In genomic region chr16:78574241-78574640, GRCm38 (mm10) we compare ENCODE assay signal across 9 mouse cellular contexts. TPM values are rescaled to one million over a fixed set of nuclear protein-coding genes. Genes with fewer than 3 reads are reported as not detected.
DNase-seq lines count a peak whose midpoint lies in the region; ATAC-seq and TF ChIP-seq lines count a peak whose summit lies in the region.
"Had no signal": no experiment of that assay in that cellular context is flagged by ENCODE, and none has a peak within 500 bp of the region (broad histone marks: within the 10 kb centered on the region; RNA-seq: fewer than 3 reads in every experiment).

No protein-coding gene starts in this region.

- no peak for TF ChIP-seq POLR2A in myocyte (IDR thresholded peaks at IDR 0.05; ENCODE audit: insufficient read length, low read depth)

- no peak overlapping the region for H3K4me3 ChIP-seq in kidney, embryonic 14.5 days (ENCODE audit: low read length)
- H3K4me3 ChIP-seq in embryonic facial prominence, embryonic 13.5 days = peak overlapping the region; percentile 76
- no peak overlapping the region for H3K4me3 ChIP-seq in hindbrain, embryonic 16.5 days (ENCODE audit: low read length)
- no peak overlapping the region for H3K4me3 ChIP-seq in myocyte

- H3K4me2 ChIP-seq in kidney, embryonic 14.5 days (replicated peaks; ENCODE audit: low read depth, low read length) = peak overlapping the region; percentile 67; the same call in 1 of the 2 replicates
- peak overlapping the region; percentile 65 for H3K4me2 ChIP-seq in embryonic facial prominence, embryonic 13.5 days
- H3K4me2 ChIP-seq in hindbrain, embryonic 16.5 days (ENCODE audit: low read length) = peak overlapping the region; percentile 43
- peak overlapping the region; percentile 91 for H3K4me2 ChIP-seq in myocyte (ENCODE audit: low read depth)

- H3ac ChIP-seq in myocyte (ENCODE audit: control insufficient read depth, insufficient read length) = no peak overlapping the region

- H3K9ac ChIP-seq in kidney, embryonic 14.5 days (ENCODE audit: low read depth, low read length) = no peak overlapping the region
- H3K9ac ChIP-seq in embryonic facial prominence, embryonic 13.5 days = peak overlapping the region; percentile 58
- peak overlapping the region; percentile 11; the same call in 1 of the 2 replicates for H3K9ac ChIP-seq in hindbrain, embryonic 16.5 days (ENCODE audit: low read depth, low read length)

- H3K36me3 ChIP-seq in kidney, embryonic 14.5 days (ENCODE audit: control insufficient read depth, insufficient read depth, low read length) = peaks cover 5% of the 10 kb centered on the region; the same call in 1 of the 2 replicates
- H3K36me3 ChIP-seq in embryonic facial prominence, embryonic 13.5 days = peaks cover 12% of the 10 kb centered on the region
- H3K36me3 ChIP-seq in hindbrain, embryonic 16.5 days (ENCODE audit: control insufficient read depth, insufficient read depth, low read length) = no peaks in the 10 kb centered on the region
- peaks cover 6% of the 10 kb centered on the region for H3K36me3 ChIP-seq in myocyte (ENCODE audit: control insufficient read depth, insufficient read depth)

- WGBS in kidney, embryonic 14.5 days = 58% methylated on average over 6 of the region's 6 CpGs
- WGBS in embryonic facial prominence, embryonic 13.5 days = 45% methylated on average over 6 of the region's 6 CpGs
- 47% methylated on average over 6 of the region's 6 CpGs for WGBS in hindbrain, embryonic 16.5 days

- no peaks in the 10 kb centered on the region for H3K9me3 ChIP-seq in kidney, embryonic 14.5 days (ENCODE audit: control insufficient read depth, low read length)
- no peaks in the 10 kb centered on the region for H3K9me3 ChIP-seq in embryonic facial prominence, embryonic 13.5 days
- no peaks in the 10 kb centered on the region for H3K9me3 ChIP-seq in hindbrain, embryonic 16.5 days (ENCODE audit: control insufficient read depth, low read length)

- no peak overlapping the region for H3K27ac ChIP-seq in kidney, embryonic 14.5 days (ENCODE audit: low read depth, low read length)
- H3K27ac ChIP-seq in embryonic facial prominence, embryonic 13.5 days = no peak overlapping the region
- H3K27ac ChIP-seq in hindbrain, embryonic 16.5 days (ENCODE audit: low read depth, low read length) = no peak overlapping the region

- DNase-seq in kidney, postnatal 4 days = no peak
- DNase-seq in gastrocnemius, postnatal 4 days (ENCODE audit: low spot score in 2 of 2) = no peak
- DNase-seq in urinary bladder, postnatal 10 days (ENCODE audit: low spot score) = no peak
- DNase-seq: thymus, postnatal 14 days had no signal

- H3K27me3 ChIP-seq in kidney, embryonic 14.5 days (ENCODE audit: control insufficient read depth, insufficient read depth, low read length) = no peaks in the 10 kb centered on the region
- no peaks in the 10 kb centered on the region for H3K27me3 ChIP-seq in embryonic facial prominence, embryonic 13.5 days
- H3K27me3 ChIP-seq in hindbrain, embryonic 16.5 days (replicated peaks; ENCODE audit: control insufficient read depth, insufficient read depth, low read length) = no peaks in the 10 kb centered on the region
- H3K27me3 ChIP-seq in myocyte (ENCODE audit: control insufficient read depth, insufficient read depth, insufficient read length) = no peaks in the 10 kb centered on the region

- H3K4me1 ChIP-seq in kidney, embryonic 14.5 days (ENCODE audit: control insufficient read depth, insufficient read depth, low read length) = peaks cover 4% of the 10 kb centered on the region
- H3K4me1 ChIP-seq in embryonic facial prominence, embryonic 13.5 days = peaks cover 22% of the 10 kb centered on the region
- peaks cover 10% of the 10 kb centered on the region for H3K4me1 ChIP-seq in hindbrain, embryonic 16.5 days (ENCODE audit: control insufficient read depth, insufficient read depth, low read depth, low read length)

- peaks cover 24% of the 10 kb centered on the region for H3K79me2 ChIP-seq in myocyte (ENCODE audit: control insufficient read depth, insufficient read depth)

- ATAC-seq in kidney, embryonic 14.5 days (ENCODE audit: low FRiP score, low TSS enrichment) = no peak
- ATAC-seq in embryonic facial prominence, embryonic 13.5 days (ENCODE audit: insufficient number of reproducible peaks, insufficient read depth, low FRiP score, low TSS enrichment, low read depth) = no peak
- ATAC-seq in hindbrain, embryonic 16.5 days = no peak
- ATAC-seq in cerebellum, adult (ENCODE audit: insufficient number of reproducible peaks, low FRiP score, low TSS enrichment) = no peak

TF ChIP-seq in myocyte, 11 proteins besides CTCF, POLR2A, EP300 and RAD21:
- TF ChIP-seq TCF12 (IDR thresholded peaks at IDR 0.05; ENCODE audit: insufficient read depth, poor library complexity, severe bottlenecking) = no peak
- TF ChIP-seq POLR2AphosphoS2 (IDR thresholded peaks at IDR 0.05; ENCODE audit: insufficient read length, low read depth) = no peak
- TF ChIP-seq TCF3 (IDR thresholded peaks at IDR 0.05; ENCODE audit: insufficient read length, low read depth) = no peak
- TF ChIP-seq SRF (IDR thresholded peaks at IDR 0.05; ENCODE audit: control insufficient read depth, insufficient read length, low read depth) = no peak
- TF ChIP-seq MYOD1 (IDR thresholded peaks at IDR 0.05; ENCODE audit: control insufficient read depth in 1 of 3, insufficient read length in 2 of 3, low read depth in 2 of 3) = no peak
- no peak for TF ChIP-seq CEBPB (IDR thresholded peaks at IDR 0.05; ENCODE audit: insufficient read depth, poor library complexity, severe bottlenecking)
- TF ChIP-seq REST (IDR thresholded peaks at IDR 0.05; ENCODE audit: insufficient read depth, insufficient read length) = no peak
- no peak for TF ChIP-seq E2F4 (IDR thresholded peaks at IDR 0.05; ENCODE audit: insufficient read depth)
- TF ChIP-seq MYOG (IDR thresholded peaks at IDR 0.05; ENCODE audit: control insufficient read depth in 1 of 3, insufficient read depth in 1 of 3, insufficient read length in 2 of 3, low read depth in 2 of 3) = no peak
- no peak for TF ChIP-seq USF1 (IDR thresholded peaks at IDR 0.05; ENCODE audit: low read depth)
- TF ChIP-seq MAX (IDR thresholded peaks at IDR 0.05; ENCODE audit: low read depth) = no peak

RNA-seq across cellular contexts. Expression of gene D16Ertd472e, which starts 2.3 kb away (rescaled TPM):
- 12.7 and 17.9 TPM in 2 replicates for polyA plus RNA-seq in kidney, embryonic 14.5 days (2014; fragmentation: Nextera tagmentation; extraction: Ambion mirVana)
- polyA plus RNA-seq in embryonic facial prominence, embryonic 13.5 days (2015; fragmentation: Nextera tagmentation; extraction: Ambion mirVana) = 30.8 and 31.1 TPM in 2 replicates
- 5.5 and 7.0 TPM in 2 replicates for polyA plus RNA-seq in hindbrain, embryonic 16.5 days (2015; fragmentation: Nextera tagmentation; extraction: Ambion mirVana)
- 4.6 TPM for polyA plus RNA-seq in myocyte (2012; fragmentation: generic; extraction: Trizol)
- 1 to 10 TPM; 8.9 to 9.5 TPM for total RNA-seq in gastrocnemius, postnatal 4 days (2021)
